ENCODE assay signal across 22 mouse cellular contexts in genomic region chr6:97316716-97317115, GRCm38 (mm10).
"Had no signal": no experiment of that assay in that cellular context is flagged by ENCODE, and none has a peak within 500 bp of the region (broad histone marks: within the 10 kb centered on the region; RNA-seq: fewer than 3 reads in every experiment).

No protein-coding gene starts in this region.

- H3K9ac ChIP-seq: forebrain, embryonic 15.5 days; forebrain, postnatal 0 days; heart, embryonic 13.5 days; heart, embryonic 15.5 days; hindbrain, embryonic 13.5 days; hindbrain, embryonic 15.5 days; limb, embryonic 12.5 days; liver, embryonic 12.5 days; liver, embryonic 14.5 days; liver, postnatal 0 days had no signal

- H3K27me3 ChIP-seq: forebrain, embryonic 15.5 days; heart, embryonic 13.5 days; heart, embryonic 15.5 days; hindbrain, embryonic 13.5 days; hindbrain, embryonic 15.5 days; limb, embryonic 12.5 days; liver, embryonic 12.5 days had no signal

- DNase-seq: forebrain, postnatal 0 days; gastrocnemius, postnatal 14 days; gastrocnemius, postnatal 36 days; heart, adult 11 months; heart, adult 2 months; heart, postnatal 14 days; heart, postnatal 36 days; kidney, postnatal 10 days; liver, postnatal 0 days had no signal

- H3K4me2 ChIP-seq: forebrain, embryonic 15.5 days; heart, embryonic 11.5 days; heart, embryonic 13.5 days; heart, embryonic 15.5 days; hindbrain, embryonic 13.5 days; hindbrain, embryonic 15.5 days; limb, embryonic 12.5 days; liver, embryonic 12.5 days had no signal

- H3K36me3 ChIP-seq: forebrain, embryonic 15.5 days; heart, embryonic 15.5 days; hindbrain, embryonic 13.5 days; hindbrain, embryonic 15.5 days; limb, embryonic 10.5 days; limb, embryonic 12.5 days had no signal

- ATAC-seq: forebrain, embryonic 15.5 days; forebrain, postnatal 0 days; hindbrain, postnatal 0 days; liver, embryonic 12.5 days; liver, postnatal 0 days had no signal

- H3K4me3 ChIP-seq: forebrain, embryonic 15.5 days; heart, adult 2 months; heart, embryonic 13.5 days; heart, embryonic 15.5 days; hindbrain, embryonic 13.5 days; hindbrain, embryonic 15.5 days; layer of hippocampus, adult 2 months; left cerebral cortex, adult 2 months; limb, embryonic 10.5 days; limb, embryonic 12.5 days; liver, embryonic 12.5 days had no signal

- H3K27ac ChIP-seq: forebrain, embryonic 15.5 days; heart, adult 2 months; heart, embryonic 13.5 days; heart, embryonic 15.5 days; hindbrain, embryonic 13.5 days; hindbrain, embryonic 15.5 days; hindbrain, postnatal 0 days; layer of hippocampus, adult 2 months; left cerebral cortex, adult 2 months; limb, embryonic 10.5 days; limb, embryonic 12.5 days; liver, embryonic 12.5 days; liver, embryonic 14.5 days had no signal

- H3K9me3 ChIP-seq: forebrain, embryonic 15.5 days; heart, embryonic 13.5 days; heart, embryonic 15.5 days; hindbrain, embryonic 13.5 days; hindbrain, embryonic 15.5 days; limb, embryonic 10.5 days; limb, embryonic 12.5 days; liver, embryonic 12.5 days had no signal
